Mouse (Mus musculus) left cerebral cortex, postnatal 4 days (tissue): Measurements from ENCODE around the gene 1700001P01Rik. TPM values are rescaled to one million over a fixed set of nuclear protein-coding genes. Genes with fewer than 3 reads are reported as not detected.
"Not testable (repeated sequence)": the region's sequence is repeated elsewhere in the genome, so short reads cannot be mapped to it uniquely, and the experiment has no call there.

Source experiments
- DNase-seq: peaks from one replicate; pipeline ENCODE4 v3.0.0-alpha.2; 2022
- intact Hi-C: fragments of 180-260 bp; cut with DNase I; formaldehyde crosslinking; loops from one replicate; pipeline ENCODE4 v1.15.1; 2025
- total RNA-seq, 2 experiments: library from RNA; stranded (reverse); gene quantifications; 2 replicates each; pipeline ENCODE4 v1.2.3; 2021

Gene 1700001P01Rik
- total RNA-seq, 2 experiments from 2014 or later, result 2.0 TPM; not detected in 1

DNA sequence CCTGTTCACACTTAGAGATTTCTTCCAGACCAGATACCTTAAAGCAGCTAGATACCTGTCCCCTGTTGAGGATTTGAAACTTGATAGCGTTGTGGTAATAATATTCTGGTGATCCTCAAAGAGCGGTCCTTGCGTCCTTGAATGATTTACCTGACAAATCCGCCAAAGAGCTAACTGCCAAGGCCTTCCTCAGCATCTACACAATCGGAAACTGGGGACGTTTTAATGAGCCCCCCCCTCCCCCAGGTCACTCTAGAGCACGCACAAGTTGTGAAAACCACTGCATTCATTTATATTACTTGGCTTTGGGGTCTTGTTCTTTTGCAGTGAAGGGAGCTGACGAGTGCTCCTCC is 22.3 kb upstream of the 1700001P01Rik start:
- intact Hi-C loops, result loop anchor here (5.0 kb wide), 1 partner anchor 189 kb away; the partner anchor contains the start of gene Plxdc1

GRCm38 (mm10) chr11:97797369-97798082 is 21.8 kb upstream of the 1700001P01Rik start:
- intact Hi-C loops, result loop anchor here (5.0 kb wide), 1 partner anchor 190 kb away; the partner anchor contains the start of gene Plxdc1
- DNase-seq, result no peak

More for the DNA sequence above, 22.3 kb upstream of the 1700001P01Rik start:
- DNase-seq, result no peak

DNA sequence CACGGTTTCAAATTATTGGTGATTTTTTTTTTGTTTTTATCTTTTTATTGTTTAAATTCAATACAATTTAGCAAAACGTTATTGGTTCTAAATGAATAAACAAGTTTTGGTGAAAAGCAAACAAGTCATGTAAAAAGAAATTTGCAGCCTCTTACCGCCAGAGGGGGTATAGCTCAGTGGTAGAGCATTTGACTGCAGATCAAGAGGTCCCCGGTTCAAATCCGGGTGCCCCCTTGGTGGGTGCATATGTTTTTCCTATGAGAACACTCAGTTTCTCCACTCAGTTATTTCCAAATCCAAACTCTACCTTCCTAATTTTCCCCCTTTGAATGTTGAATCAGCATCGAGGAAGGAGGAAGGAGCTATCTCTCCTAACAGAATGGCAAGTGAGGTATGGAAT is 21.2 kb upstream of the 1700001P01Rik start:
- DNase-seq, result peak; percentile 61
- intact Hi-C loops, result loop anchor here (5.0 kb wide), 1 partner anchor 190 kb away; the partner anchor contains the start of gene Plxdc1

DNA sequence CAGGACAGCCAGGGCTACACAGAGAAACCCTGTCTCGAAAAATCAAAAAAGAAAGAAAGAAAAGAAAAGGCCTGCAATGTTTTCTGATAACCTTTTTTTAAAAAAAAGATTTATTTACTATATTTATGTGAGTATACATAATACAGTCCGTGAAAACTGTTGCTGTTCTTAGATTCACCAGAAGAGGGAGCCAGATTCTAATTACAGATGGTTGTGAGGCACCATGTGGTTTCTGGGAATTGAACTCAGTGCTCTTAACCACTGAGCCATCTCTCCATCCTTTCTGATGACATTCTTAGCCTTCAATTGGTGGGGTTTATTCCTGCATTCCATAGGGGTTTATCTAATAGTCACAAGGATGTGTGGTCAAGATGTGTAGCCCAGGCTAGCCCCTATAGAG is 17.4 kb upstream of the 1700001P01Rik start:
- intact Hi-C loops, result no loop called here
- DNase-seq, result peak; percentile 9

GRCm38 (mm10) chr11:97790778-97791438 is 15.2 kb upstream of the 1700001P01Rik start:
- intact Hi-C loops, result not testable (repeated sequence)

DNA sequence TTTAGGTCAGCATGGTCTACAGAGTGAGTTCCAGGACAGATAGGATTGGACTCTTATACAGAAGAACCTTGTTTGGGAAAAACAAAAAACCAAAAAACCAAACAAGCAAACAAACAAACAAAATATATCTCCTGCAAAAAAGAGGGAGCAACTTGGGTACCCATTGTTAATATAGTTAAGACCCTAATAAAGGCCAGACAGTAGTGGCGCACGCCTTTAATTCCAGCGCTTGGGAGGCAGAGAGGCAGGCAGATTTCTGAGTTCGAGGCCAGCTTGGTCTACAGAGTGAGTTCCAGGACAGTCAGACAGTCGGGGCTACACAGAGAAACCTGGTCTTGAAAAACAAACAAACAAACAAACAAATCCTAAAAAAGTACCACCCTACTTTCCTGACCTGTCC is 14.0 kb upstream of the 1700001P01Rik start:
- no peak for DNase-seq
- intact Hi-C loops, result no loop called here

More at GRCm38 (mm10) chr11:97790778-97791438, 15.2 kb upstream of the 1700001P01Rik start:
- not testable (repeated sequence) for DNase-seq

GRCm38 (mm10) chr11:97787961-97788360 is 12.2 kb upstream of the 1700001P01Rik start:
- intact Hi-C loops, result no loop called here
- no peak for DNase-seq

DNA sequence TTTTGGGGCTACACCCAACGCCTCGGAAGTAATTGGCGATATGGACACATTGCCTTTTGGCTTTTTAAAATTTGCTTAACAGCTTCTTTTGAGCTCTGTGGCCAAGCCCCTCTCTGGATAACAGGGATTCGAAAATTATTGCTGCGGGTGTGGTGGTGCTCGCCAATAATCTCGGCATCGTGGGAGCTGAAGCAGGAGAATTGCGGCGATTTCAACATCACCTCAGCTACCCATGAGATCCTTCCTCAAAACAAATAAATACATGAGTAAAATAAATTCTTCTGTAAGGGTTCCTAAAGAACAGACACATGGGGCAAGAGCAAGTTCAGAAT is 6.8 kb upstream of the 1700001P01Rik start:
- intact Hi-C loops, result loop anchor here (5.0 kb wide), 1 partner anchor 205 kb away; the partner anchor contains the start of gene Plxdc1
- no peak for DNase-seq

- DNase-seq, result peak; percentile 100
- intact Hi-C loops, result loop anchor here (5.0 kb wide), 1 partner anchor 205 kb away; the partner anchor contains the start of gene Plxdc1
Observed at GRCm38 (mm10) chr11:97781832-97782563, 6.3 kb upstream of the 1700001P01Rik start, which contains the start of gene Rpl23. Rpl23 (minus strand) TSS chr11:97782437.

GRCm38 (mm10) chr11:97781478-97781831 is 5.7 kb upstream of the 1700001P01Rik start:
- intact Hi-C loops, result loop anchor here (5.0 kb wide), 1 partner anchor 206 kb away; the partner anchor contains the start of gene Plxdc1
- DNase-seq, result no peak

DNA sequence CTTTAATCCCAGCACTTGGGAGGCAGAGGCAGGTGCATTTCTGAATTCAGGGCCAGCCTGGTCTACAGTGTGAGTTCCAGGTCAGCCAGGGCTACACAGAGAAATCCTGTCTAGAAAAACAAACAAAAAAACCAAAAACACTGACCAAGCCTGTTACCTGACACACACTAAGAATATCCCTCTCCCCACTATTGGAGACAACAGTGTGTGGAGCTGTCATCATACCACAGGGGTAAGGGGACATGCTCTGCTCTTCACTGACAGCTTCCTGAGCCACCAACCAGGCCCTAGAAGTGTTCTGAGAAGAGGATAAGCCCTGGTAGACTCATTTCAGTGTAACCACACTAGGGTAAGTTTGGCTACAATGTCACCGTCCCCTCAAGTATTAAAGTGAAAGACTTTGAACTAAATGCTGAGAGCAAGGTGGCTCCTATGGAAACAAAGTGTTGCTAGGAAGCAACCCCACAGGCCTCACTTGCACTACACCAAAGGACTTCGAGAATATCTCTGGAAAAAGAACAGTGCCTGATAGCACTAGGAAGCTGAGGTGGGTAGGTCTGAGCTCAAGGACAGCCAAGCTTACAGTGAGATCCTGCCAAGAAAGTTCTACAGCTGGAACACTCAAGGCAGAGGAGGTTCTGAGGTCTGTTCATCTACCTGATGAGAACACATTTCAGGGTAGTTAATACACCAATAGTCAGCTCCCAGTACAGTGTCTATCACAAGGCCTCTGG is 4.4 kb upstream of the 1700001P01Rik start:
- intact Hi-C loops, result loop anchor here (5.0 kb wide), 1 partner anchor 207 kb away; the partner anchor contains the start of gene Plxdc1
- no peak for DNase-seq

DNA sequence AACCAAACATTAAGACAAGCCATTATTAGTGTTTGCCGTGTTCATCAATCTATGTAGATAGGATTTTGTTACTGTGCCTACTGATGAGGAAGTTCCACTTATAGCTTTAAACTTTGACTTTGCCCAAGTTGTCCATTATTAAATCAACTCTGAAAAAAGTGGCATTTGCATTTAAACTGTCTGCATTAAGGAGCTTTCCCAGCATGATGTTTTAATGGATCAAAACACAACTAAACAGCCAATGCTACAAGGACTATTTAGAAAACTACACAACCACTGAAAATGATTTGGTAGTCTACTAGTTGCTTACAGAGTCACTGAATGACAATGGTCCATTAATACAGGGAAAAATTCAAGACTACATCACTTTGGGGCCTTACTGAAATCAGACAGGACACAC is 3.2 kb upstream of the 1700001P01Rik start:
- intact Hi-C loops, result no loop called here

GRCm38 (mm10) chr11:97777129-97777529 is 1.4 kb upstream of the 1700001P01Rik start:
- DNase-seq, result peak; percentile 26
- intact Hi-C loops, result no loop called here

More for the DNA sequence above, 3.2 kb upstream of the 1700001P01Rik start:
- DNase-seq, result no peak

DNA sequence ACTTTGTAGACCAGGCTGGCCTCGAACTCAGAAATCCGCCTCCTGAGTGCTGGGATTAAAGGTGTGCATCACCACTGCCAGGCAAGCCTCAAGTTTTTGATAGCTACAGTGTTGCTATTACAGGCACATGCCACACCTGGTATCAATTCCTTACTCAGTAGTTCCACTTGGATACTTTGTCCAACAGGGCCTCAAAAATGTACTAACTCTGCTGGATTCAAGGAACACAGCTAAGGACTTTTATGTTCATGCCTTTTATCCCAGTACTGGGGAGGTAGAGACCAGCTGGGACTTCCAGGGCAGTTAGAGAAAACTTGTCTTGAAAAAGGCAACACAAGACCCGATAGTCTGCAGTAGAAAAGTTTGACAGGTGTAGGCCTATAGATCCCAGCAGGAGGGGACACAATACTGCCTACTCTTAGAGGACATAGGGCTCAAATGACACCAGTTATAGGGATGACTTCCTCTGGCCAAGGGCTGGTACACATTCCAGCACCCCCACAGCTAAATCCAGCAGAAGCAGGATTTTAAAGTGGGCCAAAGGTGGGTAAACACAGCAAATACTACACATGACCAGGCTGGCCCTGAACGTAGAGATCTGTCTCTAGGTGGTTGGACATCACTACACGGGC is 895 bp upstream of the 1700001P01Rik start:
- intact Hi-C loops, result no loop called here
- DNase-seq, result no peak

- no peak for DNase-seq
- intact Hi-C loops, result no loop called here
Observed at GRCm38 (mm10) chr11:97775186-97775585, 532 bp downstream of the 1700001P01Rik start.

DNA sequence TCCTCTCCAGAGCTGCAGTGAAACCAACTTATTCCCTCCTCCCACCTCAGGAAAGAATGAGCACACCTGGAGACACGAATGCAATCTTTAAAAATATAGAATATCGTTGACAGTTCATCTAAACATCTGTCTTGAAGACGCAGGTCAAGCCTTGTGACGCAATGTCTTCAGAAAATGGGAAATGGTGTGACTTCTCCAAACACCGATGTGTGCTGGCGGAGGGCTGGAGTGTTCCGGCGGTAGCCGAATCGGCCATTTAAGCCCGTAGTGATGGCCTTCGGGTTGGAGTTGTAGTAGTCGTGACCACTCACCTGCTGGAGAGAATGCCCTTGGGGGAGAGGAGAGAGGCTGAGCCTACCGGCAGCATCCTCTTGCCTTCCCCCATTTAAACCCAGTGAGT is 4.3 kb downstream of the 1700001P01Rik start:
- intact Hi-C loops, result no loop called here
- no peak for DNase-seq

- no peak for DNase-seq
- intact Hi-C loops, result no loop called here
Observed at GRCm38 (mm10) chr11:97769704-97770103, 6.0 kb downstream of the 1700001P01Rik start.

DNA sequence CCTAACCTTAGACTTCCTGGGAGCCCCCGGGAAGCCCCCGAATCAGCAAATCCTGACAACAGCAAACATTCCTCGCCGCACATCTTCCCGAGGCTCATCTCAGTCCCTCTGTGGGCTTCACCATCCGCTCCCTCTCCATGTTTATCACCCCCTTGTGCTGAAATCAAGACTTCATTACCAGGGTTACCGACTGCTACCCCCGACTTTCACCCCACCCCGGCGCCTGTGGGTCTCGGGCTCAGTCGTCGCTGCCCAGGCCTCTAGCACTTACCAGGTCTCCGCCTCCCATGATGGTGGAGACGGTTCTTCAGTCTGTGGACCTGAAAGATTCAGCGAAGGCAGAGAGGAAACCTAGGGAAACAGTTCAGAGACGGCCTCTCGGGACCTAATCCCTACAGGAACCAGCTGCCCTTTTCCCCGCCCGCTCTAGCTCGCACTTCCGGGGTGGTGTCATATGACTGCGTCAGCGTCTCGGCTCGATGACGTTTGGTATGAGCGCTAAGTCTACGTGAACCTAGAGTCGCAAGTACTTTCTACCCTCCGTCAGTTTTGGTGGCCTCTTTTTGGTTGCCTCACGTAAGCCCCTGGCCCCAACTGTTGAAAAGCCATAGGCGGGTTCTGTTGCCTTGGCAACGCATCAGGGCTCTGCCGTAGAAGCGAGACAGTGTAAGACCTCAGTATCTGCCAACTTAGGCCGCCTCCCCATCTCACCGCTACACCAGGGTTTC is 9.4 kb downstream of the 1700001P01Rik start, which contains the start of gene Cwc25:
Gene Cwc25, minus strand, starts transcription at position 403 of the 728 bp plus-strand sequence.
- intact Hi-C loops, result no loop called here

DNA sequence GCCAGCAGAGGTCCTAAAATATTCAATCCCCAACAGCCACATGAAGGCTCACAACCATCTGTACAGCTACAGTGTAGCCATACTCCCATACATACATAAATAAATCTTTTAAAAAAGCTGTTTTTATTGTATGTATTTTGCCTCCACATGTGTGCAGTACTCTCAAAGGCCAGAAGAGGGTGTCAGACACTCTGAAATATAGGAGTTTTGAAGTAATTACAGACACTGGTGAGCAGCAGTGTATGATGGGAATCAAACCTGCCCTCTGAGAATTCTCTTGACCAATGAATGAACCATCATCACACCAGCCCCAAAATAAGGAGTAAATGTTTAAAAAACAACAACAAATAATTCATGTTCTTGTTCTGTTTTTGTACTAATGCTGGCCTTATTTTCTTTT is 14.1 kb downstream of the 1700001P01Rik start:
- no peak for DNase-seq
- intact Hi-C loops, result no loop called here

More for the DNA sequence above, 9.4 kb downstream of the 1700001P01Rik start, which contains the start of gene Cwc25:
- peak; percentile 94 for DNase-seq
